Mouse (Mus musculus): ENCODE measurements around the gene Sertad2.

- no peak for TF ChIP-seq POLR2A (IDR thresholded peaks at IDR 0.05; ENCODE audit: insufficient read length, low read depth)
- no peak for TF ChIP-seq POLR2AphosphoS2 (IDR thresholded peaks at IDR 0.05; ENCODE audit: insufficient read length, low read depth)
- no peak for TF ChIP-seq MYOG (IDR thresholded peaks at IDR 0.05; ENCODE audit: control insufficient read depth in 1 of 3, insufficient read depth in 1 of 3, insufficient read length in 2 of 3, low read depth in 2 of 3)
- TF ChIP-seq MAX (IDR thresholded peaks at IDR 0.05; ENCODE audit: low read depth), result no peak
- no peak for TF ChIP-seq MYOD1 (IDR thresholded peaks at IDR 0.05; ENCODE audit: control insufficient read depth in 1 of 3, insufficient read length in 2 of 3, low read depth in 2 of 3)
- TF ChIP-seq E2F4 (IDR thresholded peaks at IDR 0.05; ENCODE audit: insufficient read depth), result no peak
- no peak for TF ChIP-seq CEBPB (IDR thresholded peaks at IDR 0.05; ENCODE audit: insufficient read depth, poor library complexity, severe bottlenecking)
- no peak for TF ChIP-seq USF1 (IDR thresholded peaks at IDR 0.05; ENCODE audit: low read depth)
- TF ChIP-seq TCF3 (IDR thresholded peaks at IDR 0.05; ENCODE audit: insufficient read length, low read depth), result no peak
Measured at GRCm38 (mm10) chr11:20500516-20500915, 42.5 kb upstream of the Sertad2 start.

All from myocyte (in vitro differentiated cells).